Mouse (Mus musculus): Measurements from ENCODE around the gene Kndc1.

The Kndc1 gene

DNA sequence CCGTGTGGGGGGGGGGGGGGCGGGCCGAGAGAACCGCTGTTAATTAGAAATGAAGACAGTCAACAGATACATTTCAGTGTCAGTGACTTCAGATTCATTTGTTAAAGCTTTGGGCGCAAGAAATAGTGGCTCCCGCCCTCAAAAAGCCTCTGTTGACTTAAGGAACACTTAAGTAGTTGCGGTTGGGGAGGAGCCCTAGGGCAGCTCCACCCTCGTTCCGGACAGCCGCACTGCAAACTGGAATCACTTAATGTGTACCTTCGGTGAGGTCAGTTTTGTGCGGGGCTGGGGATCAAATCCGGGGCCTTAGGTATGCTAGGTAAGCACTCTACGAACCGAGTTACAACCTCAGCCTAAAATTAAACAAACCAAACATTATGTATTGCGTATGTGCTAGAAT lies 56.6 kb downstream of the Kndc1 start:
- DNase-seq (ENCODE audit: low spot score in 2 of 2), result no peak

DNA sequence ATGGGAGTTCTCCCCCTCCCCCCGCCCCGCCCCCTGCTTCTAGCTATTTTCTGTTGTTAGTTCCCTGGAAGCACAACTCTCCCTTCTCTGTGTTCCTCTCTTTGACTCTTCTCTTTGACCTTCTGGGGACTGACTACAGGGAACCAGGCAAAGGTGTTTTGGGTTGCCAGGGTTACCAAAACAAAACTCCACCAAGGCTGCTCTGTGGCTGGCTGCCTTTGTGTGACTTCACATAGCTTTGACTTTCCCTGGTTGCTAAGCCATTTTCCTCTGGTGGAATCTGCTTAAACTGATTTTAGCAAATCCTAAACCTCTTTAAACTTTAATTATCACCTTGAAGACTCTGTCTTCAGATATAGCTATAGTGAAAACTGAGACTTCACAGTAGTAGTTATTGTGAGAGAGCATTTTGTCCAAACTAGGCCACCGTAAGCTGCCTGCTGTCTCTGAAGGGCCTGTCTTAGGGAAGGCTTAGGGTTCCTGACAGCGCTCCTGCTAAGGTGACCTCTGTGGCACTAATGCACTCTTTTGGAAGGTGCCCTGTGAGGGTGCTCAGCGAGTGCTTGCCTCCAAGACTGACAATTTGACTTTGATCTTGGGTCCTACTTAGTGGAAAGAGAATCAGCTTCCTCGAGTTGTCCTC lies 57.6 kb downstream of the Kndc1 start:
- DNase-seq (ENCODE audit: low spot score in 2 of 2), result no peak

DNA sequence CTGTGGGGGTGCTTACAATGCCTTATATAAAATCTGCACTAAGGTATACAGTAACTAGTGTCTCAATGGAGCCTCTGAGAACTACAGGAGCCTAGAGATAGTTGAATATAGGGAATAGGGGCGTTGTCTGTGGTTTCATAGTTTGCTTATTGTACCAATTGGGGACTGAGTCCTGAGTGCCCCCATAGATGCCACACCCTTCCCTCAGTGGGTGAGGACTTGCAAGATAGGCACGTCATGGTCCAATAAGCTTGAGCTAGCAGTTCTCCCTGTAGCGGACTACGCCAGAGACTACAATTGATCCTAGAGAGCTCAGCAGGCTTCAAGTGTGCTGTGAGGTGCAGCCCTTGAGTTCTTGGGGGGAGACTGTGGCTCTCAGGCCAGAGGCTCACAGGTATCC lies 61.0 kb downstream of the Kndc1 start:
- DNase-seq (ENCODE audit: low spot score in 2 of 2), result no peak

DNA sequence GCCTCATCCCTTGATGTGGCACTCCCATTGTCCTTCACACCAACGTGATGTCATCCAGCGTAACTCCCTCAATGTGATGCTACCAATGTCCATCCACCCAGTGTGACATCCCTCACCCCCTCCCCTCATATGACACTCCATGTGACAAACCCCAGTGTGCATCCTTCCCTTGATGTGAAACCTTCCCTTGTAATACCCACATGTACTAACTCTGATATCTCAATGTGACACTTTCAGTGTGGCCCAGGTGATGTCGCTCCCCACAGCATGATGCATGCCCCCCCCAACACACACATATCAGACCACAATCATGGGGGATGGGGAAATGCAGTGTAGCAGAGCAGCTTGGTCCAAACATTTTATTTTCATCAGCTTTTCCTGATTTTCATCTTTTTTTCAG lies 62.2 kb downstream of the Kndc1 start:
- DNase-seq (ENCODE audit: low spot score in 2 of 2), result no peak

DNA sequence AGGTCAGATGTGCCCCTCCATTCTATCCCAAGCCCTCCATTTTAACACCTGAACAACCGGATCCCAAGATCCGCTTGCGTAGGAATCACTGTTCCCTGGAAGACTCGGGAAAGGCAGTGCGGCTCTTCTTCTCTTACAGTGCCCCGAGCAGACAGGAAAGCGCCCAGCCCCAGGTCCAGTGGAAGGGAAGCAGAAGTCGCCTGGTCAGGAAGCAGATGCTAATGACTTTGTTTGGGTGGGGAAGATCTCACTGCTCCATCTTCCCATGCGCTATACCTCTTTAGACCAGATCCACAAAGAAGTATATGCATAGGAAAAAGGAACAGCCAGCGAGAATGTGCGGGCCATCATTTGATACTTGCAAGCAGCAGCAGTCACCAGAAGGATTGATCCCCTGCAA lies 62.9 kb downstream of the Kndc1 start:
- DNase-seq (ENCODE audit: low spot score in 2 of 2), result no peak

DNA sequence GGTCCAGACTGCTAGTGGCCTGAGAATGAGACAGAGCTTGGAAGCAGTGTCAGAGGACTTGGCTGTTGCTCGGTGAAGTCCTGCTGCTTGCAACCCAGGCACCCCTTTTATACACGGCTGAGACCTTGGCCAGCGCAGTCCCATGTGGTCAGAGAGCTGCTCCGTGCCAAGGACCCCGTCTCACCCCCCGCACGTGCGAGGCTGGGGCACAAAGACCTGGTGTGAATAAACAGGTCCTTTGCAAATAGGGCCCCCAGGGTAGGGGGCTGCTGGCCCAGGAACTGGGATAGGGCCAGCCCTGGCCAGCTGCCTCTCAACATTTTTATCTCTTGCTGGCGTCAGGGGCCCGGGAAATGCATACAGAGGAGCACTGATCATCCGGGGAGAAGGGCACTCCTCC lies 63.5 kb downstream of the Kndc1 start:
- DNase-seq (ENCODE audit: low spot score in 2 of 2), result no peak

DNA sequence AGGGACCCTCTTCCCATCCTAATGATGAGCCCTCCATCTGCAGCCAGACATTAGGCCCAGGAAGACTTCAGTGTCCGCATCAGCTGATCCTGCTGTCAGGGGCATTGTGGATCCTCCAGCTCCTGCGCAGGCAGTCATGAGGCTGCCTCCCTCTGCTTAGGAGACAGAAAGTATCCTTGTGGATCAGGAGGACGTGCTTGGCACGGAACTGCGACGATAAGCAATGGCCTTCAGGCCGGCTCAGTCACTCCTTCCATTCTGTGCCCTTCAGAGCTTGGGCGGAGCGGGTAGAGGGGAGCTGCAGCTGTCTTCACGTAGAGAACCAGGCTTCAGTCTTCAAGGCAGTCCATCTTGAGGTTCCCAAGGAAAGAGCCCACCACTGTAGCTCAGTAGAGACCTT lies 66.6 kb downstream of the Kndc1 start:
- no peak for DNase-seq (ENCODE audit: low spot score in 2 of 2)

DNA sequence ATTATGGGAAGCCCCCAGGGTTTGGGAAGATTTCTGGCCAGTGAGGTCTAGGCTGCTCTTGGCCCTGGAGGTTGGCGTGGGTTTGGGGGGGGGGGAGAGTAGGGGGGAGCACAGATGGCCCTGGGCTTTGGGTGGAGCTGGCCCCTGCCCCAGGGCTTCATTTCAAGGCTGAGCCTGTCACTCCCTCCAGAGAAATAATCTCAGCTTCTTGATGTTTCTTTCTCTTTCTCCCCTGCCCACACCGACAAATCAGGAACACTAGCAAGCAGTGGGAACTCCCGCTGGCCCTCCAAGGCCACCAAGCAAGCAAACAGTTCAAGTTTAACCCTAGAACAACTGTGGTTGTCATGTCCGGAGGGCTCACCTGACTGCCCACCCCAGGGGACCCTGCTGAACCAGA lies 69.3 kb downstream of the Kndc1 start:
- no peak for DNase-seq (ENCODE audit: low spot score in 2 of 2)

DNA sequence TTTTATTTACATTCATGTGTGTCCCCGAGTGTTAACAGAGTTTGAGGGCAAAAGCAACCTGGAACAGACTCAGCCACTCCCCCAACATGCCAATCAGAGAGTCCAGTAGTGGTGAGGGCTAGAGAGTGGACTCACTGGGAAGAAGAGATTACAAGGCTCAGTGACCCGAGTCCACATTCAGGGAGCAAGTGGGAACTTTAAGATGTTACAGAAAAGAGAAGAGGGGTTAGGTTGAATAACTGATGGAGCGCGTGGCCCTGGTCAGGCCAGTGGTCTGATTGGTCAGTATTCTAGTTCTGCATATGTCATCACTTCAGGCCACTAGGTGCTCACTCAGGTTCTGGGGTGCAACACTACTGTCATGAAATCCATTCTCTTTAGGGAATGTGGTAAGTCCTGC lies 72.7 kb downstream of the Kndc1 start:
- no peak for DNase-seq (ENCODE audit: low spot score in 2 of 2)

DNA sequence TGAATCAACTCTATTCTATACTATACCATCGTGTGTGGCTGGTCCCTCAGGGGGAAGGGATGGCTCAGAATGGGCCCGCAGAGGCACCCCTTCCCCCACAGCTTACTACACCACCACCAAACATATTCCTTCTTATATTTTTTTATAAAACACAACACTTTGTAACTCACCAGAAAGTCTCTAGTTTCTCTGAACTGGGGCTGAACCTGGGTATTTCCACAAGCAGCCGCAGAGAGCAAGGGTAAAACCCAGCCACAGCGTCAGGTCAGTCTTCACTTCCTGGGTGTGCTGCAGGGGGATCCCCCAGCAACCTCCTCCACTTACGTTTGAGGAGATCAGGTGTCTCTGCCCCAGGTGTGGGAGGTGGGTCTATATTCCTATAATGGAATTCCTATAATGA lies 73.9 kb downstream of the Kndc1 start:
- DNase-seq (ENCODE audit: low spot score in 2 of 2), result no peak

DNA sequence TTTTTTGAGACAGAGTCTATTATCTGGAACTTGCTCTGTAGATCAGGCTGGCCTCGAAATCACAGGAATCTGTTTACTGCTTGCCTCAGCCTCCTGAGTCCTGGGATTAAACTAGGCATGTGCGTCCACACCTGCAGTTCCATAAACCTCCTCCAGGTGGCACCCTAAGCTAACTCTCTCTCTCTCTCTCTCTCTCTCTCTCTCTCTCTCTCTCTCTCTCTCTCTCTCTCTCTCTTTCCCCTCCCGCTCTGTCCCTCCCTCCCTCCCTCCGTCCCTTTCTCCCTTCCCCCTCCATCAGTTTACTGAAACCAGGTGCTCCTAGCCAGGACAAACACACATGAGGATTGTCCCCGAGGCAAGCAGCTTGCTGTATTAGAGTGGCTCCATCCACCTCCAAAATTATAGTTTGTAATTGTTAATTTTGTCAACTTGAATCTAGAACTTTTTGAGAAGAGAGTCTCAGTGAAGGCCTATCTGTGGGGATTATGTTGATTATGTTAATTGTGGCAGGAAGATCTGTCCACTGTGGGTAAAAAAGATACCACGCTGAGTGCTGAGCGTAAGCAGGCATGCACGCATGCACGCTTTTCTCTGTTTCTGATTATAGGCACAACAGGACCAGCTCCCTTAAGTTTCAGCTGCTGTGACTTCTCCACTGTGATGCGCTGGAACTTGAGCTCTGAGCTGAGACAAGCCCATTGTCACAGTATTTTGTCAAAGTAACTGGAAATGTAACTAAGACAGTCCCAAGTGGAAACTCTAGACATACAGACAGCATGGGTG lies 75.0 kb downstream of the Kndc1 start:
- peak; percentile 49 to 63 for DNase-seq (ENCODE audit: low spot score in 2 of 2)

DNA sequence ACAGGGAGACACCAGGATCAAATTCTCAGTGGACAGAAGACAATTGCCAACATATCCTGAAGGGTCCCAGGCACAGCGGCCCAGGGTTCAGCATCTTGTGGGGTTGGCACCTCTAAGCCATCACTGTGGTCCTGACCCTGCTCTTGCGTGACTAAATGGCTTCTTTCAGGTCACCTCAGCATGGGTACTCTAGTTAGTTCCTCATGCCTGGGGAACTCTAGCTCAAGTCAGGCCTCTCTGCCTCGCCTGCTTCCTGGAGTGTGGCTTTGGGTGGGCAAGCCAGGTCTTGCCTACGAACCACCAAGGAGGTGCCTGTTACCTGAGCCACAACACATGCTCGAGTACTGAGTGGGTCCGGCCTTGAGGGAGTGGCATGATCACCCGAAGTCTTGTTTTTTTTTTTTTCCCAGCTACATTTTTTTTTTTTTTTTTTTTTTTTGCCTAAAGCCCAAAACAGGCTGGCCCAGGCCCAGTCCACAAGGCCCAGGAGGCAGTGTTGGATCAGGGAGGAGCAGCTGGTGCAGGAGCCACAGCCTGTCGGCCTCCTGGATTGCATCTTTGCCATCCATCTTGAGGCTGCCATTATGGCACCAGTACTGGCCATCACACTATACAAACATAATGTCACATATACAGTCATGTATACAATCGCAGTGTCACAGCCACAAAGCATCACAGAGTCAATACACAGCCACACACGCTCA lies 75.9 kb downstream of the Kndc1 start:
- no peak for DNase-seq (ENCODE audit: low spot score in 2 of 2)

DNA sequence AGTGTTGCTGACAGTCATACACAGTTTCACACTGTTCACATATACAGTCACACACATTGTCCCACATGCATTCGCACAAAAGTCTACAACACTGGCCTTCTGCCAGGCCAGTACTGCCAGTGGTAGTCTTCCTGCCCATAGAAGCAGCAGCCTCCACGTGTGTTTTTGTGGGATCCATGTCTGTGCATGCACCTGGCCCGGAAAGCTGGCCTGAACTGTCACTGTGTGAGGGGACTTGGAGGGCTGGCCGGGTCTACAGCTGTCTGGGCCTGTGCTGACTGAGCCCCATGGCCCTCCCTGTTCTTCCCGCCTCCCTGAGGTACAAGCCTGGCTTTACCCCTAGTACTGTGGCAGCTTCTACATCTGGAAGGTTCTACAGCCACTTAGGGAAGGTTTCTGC lies 76.5 kb downstream of the Kndc1 start:
- DNase-seq (ENCODE audit: low spot score in 2 of 2), result no peak

DNA sequence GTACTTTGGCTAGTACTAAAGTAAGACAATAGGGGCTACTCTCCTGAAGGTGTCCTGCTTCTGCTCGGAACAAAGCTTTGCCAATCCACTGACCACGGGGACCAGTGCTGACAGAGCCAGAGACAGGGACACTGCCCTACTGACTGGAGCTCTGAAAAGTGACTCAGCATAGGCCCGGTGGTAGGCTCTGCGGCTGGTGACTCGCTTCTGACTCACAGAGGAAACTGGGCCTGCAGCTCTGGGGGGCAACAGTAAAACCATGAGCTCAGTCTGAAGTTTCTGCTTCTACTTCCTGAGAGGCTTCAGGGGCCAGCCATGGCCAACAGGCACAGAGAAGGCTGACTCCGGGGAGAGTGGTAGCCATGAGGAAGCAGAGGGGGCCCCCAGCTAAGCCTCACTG lies 76.9 kb downstream of the Kndc1 start:
- no peak for DNase-seq (ENCODE audit: low spot score in 2 of 2)

DNA sequence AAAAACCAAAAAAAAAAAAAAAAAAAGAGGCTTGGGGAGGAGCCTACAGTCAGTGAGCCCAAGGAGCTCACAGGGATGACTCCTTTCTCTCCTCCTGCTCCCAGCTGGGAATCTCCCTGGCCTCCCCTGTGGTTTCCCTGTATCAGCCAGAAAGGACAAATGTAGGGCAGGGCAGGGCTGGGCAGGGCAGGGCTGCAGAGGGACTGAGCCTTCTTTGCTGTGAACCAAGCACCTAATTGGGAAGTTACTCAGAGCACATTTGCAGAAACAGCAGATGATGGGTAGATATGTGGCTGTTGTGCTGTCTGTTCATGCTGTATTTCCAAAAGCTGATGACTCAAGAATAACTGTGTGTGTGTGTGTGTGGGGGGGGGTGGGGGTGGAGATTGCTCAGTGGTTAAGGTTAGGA lies 78.4 kb downstream of the Kndc1 start:
- DNase-seq (ENCODE audit: low spot score in 2 of 2), result no peak

DNA sequence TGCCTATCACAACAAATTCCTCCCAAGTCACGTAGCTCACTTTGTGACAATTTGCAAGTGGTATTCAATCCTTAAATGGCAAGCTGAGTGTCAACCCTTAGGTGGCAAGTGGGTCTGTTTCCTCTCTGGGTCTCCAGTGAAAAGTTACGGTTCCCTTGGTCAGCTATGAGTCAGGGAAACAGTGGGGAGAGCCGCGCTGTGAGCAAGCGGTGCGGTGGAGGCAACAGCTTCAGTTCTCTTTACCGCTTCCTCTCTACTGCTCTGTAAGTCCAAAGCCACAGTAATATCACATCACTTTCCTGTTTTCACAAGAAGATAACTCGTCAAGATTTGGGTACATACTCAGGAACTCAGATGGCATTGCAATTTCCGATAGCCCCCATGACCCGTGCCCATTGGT lies 79.8 kb downstream of the Kndc1 start:
- no peak for DNase-seq (ENCODE audit: low spot score in 2 of 2)

DNA sequence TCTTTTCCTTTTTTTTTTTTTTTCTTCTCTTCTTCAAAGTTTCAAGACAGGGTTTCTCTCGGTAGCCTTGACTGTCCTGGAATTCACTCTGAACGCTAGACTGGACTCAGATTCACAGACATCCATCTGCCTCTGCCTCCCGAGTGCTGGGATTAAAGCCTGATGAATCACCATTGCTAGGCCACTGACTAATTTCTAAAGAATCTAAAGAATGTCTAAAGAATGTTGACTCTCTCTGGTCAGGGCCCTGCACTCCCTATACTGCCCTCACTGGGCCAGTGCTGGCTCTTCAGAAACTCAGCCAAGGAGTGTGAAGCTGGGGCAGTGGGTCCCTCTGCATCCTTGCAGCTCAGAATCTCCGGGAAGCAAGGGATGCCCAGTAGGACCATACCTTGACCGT lies 81.0 kb downstream of the Kndc1 start:
- no peak for DNase-seq (ENCODE audit: low spot score in 2 of 2)

DNA sequence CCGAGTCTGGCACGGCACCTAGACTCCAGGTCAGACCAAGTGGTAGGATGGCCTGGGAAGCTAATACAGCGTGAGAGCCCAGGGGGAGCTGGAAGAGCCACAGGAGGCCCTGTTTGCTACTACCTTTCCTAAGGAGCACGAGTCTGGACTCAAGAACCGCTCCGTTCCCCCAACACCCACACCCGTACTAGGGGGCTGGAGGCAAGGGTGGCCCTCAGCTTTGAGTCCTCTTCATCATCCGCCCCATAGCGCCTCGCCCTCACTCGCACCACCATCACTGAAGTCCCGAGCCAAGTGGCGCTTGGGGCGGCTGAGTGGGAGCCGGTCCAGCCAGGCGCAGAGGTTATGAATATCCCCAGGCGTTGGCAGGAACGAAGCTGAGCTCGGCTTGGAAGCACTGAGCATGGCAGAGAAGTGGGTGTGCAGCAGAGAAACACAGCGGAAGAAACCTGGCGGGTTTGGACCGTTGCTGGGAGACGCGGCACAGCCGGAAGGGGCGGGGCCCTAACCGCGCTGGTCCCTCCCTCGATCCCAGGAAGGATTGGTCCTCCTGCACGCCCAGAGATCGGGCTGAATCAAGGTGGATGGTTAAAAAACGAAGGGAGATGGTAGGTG lies 83.9 kb downstream of the Kndc1 start, which contains the start of gene 6430531B16Rik:
TSS of gene 6430531B16Rik (minus strand) at position 478 of the 615 bp plus-strand sequence.
- peak; percentile 29 to 38 for DNase-seq (ENCODE audit: low spot score in 2 of 2)

DNA sequence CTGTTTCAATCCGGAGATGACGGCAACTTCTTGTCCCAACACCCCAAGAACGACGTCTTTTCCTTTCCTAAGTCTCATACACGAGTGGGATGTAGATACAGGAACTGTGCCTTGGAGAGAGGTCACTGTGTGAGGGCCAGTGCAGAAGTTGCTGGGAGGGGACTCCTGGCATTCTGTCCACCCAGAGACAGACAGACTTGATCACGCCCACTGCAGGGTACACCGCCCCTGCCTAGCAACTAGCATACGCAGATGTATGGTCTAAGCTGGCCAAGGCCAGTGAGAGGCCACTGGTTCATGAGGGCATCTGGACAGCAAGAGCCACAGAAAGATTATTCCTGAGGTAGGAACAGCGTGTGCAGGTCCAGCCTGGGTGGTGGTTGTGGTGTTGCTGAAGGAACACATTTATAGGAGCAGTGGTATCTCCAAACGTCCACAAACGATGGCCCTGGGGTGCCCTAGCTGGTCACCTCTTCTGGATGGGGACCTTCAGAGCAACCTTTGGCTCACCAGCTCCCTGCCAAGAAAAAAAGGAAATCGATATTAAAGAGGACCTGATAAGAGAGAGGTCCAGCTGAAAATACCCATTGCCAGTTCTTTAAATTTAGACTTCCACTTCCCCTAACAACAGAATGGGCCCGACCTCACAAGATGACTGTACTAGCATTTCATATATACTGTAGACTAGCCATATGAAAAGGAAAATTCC lies 84.7 kb downstream of the Kndc1 start:
- no peak for DNase-seq (ENCODE audit: low spot score in 2 of 2)

DNA sequence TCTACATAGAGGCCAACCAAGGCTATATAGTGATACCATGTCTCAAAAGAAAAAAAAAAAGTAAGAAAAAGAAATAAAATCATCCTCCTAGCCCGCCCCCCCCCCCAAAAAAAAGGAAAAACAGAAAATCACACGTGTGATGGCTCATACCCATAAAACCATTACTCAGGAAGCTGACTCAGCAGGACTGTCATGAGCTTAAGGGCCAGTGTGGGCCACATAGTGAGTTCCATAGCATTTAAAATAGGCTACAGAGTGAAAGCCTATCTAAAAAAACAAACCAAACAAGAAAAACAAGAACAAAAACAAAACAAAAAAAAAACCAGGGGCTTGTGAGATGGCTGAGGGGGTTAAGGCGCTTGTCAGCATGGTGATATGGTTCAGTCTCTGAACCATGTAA lies 86.3 kb downstream of the Kndc1 start:
- DNase-seq (ENCODE audit: low spot score in 2 of 2), result no peak

DNA sequence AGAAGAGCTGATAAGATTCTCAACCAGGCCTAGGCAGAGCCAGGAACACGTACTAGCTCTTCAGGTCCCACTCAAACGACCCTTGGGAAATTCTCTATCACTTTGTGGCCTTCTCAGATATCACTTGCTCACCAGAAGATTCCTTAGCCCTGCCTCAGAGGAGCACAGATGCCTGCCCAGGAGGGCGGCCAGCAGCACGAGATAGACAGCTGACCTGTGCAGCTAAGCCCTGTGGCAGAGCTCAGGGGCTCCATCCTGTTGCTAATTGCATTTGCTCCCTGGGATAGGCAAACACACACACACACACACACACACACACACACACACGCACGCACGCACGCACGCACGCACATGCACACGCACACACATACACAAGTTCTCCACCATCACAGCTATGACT lies 87.6 kb downstream of the Kndc1 start:
- DNase-seq (ENCODE audit: low spot score in 2 of 2), result no peak

DNA sequence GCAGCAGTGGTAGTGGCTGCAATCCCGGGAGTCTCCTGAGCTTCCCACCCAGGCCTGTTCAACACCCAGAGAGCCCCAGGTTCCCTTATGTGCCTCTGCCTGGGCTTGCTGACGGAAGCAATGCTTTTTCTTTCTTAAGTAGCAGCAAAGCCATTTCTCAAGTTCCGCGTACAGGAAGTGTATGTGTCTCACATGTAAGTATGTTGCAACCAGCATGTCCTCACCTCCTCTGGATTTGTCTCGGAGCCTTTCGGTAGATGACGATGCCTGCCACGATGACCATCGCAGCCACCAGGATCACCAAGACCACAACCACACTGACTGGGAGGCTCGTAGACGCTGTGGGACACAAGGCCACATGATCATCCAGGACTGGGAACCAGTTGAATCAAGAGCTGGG lies 90.0 kb downstream of the Kndc1 start:
- DNase-seq (ENCODE audit: low spot score in 2 of 2), result no peak

Data from spleen, postnatal 14 days (tissue).